Mouse (Mus musculus): Measurements from ENCODE around the gene Gon4l. TPM values are rescaled to one million over a fixed set of nuclear protein-coding genes. Genes with fewer than 3 reads are reported as not detected.
"Not testable (repeated sequence)": the region's sequence is repeated elsewhere in the genome, so short reads cannot be mapped to it uniquely, and the experiment has no call there.

Gene Gon4l
- total RNA-seq (2022) = 10 to 100 TPM; 34.8 to 56.4 (median 40.3) TPM

DNA sequence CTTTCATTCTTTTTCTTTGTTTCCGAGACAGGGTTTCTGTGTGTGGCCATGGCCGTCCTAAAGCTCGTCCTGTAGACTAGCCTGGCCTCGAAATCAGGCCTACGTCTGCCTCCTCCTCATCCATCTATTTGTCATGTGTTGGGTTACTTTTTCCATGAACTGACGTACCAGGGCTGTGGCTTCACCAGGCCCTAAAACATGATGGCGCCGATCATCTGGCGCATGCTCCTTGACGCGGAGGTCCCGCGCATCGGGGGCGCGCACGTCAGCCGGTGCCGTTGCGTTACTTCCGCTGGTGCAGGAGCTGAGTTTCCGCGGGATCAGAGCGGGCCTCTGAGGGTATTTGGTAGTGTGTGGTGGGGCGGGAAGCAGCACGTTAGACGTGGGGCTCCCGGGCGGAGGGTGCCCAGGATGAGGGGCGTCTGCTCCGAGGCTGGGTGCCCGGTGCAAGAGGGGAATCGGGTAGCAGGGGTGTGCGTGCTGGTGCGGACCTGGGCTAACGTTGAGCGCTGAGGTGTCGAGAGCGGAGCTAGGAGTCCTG lies at the start of gene Gon4l:
Gene Gon4l (plus strand): TSS at position 281 of the 541 bp plus-strand sequence.
- DNase-seq = peak; percentile 23

- DNase-seq = not testable (repeated sequence)
Observed at GRCm38 (mm10) chr3:88786323-88786722, 48.7 kb upstream of the Gon4l start.

GRCm38 (mm10) chr3:88786805-88787204 lies 48.2 kb upstream of the Gon4l start:
- DNase-seq = not testable (repeated sequence)

DNA sequence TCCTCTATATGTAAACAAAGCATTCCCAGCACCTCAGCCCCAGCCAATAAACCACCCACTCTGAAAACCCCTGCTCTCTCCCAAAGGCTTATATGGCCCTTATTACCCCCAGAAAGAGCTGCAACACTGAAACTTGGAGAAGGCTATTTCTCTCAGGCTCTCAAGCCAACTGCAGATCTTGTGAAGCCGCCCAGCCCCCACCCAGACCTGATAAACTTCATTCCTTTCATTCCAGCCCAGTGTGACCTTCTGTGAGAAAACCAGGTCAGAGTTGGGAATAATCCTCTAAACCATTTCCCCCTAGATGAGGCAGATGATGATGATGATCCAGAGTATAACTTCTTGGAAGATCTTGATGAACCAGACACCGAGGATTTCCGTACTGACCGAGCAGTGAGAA lies 47.0 kb upstream of the Gon4l start:
- not testable (repeated sequence) for DNase-seq

DNA sequence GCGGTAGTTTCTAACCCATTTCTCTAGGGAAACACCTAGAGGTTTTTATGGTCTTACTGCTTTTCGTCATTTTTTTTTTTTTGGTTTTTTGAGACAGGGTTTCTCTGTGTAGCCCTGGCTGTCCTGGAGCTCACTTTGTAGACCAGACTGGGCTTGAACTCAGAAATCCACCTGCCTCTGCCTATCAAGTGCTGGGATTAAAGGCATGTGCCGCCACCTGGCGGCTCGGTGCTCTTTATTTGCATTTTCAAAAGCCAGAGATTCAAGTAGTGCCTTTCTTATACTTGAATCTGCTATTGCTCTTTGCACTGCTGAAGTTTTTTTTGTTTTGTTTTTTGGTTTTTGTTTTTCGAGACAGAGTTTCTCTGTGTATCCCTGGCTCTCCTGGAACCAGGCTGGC lies 37.5 kb upstream of the Gon4l start:
- not testable (repeated sequence) for DNase-seq

- DNase-seq = no peak
Observed at GRCm38 (mm10) chr3:88803910-88804540, 31.0 kb upstream of the Gon4l start.

DNA sequence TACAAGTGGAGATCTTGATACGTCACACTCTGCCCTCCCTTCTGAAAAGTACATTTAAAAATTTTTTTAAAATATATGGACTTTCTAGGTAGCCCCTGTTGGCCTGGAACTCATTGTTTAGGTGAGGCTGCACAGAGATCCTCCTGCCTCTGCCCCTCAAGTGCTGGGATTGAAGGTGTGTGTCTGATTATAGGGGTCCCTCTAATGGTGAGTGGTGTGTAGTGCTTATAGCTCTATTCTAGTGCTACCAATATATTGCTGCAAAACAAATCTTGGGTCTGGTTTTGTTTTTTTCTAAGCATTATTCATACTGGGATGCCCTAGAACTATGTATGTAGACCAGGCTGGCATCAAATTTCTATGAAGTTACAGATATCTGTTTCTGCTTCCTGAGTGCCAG lies 9.3 kb upstream of the Gon4l start:
- DNase-seq = no peak

- DNase-seq = no peak
Observed at GRCm38 (mm10) chr3:88827231-88827630, 7.8 kb upstream of the Gon4l start.

GRCm38 (mm10) chr3:88831177-88832121 lies 3.6 kb upstream of the Gon4l start:
- peak; percentile 42 for DNase-seq

- peak; percentile 31 for DNase-seq
Observed at GRCm38 (mm10) chr3:88832388-88832787, 2.6 kb upstream of the Gon4l start.

DNA sequence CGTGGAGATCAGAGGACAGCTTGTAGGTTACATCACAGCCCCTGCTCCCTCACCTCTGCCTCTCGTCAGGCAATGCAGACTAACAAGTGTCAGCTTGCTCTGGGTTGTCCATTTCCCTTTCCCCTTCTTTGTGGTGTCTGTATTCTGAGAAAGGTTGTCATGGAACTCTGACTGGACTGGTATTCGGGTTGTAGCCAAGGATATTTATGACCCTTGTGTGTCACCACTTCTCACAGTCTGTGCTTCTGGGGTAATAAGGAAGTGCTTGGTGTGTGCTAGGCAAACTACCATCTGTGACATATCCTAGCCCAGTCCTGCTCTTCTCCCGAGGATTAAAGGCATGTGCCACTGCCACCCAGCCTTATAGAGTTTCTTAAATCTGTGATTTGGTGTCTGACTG lies 14.1 kb downstream of the Gon4l start:
- DNase-seq = no peak

GRCm38 (mm10) chr3:88855837-88856236 lies 20.8 kb downstream of the Gon4l start:
- no peak for DNase-seq

DNA sequence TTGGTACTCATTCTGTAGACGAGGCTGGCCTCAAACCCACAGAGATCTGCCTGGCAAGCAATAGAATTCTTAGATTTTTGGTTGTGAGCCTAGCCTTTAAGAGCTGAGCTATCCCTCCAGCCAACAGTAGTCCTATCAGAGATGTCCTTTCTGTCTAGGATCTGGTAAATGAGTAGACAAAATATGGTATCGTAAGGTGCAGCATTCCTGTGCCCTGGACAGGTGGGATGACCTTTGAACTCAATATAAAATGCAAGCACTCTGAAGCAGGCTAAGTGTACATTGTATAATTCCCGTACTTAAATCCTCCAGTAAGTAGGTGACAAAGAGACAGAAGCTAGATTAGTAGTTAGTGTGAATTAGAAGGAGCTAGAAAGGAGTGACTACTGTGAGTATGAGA lies 27.1 kb downstream of the Gon4l start:
- DNase-seq = no peak

DNA sequence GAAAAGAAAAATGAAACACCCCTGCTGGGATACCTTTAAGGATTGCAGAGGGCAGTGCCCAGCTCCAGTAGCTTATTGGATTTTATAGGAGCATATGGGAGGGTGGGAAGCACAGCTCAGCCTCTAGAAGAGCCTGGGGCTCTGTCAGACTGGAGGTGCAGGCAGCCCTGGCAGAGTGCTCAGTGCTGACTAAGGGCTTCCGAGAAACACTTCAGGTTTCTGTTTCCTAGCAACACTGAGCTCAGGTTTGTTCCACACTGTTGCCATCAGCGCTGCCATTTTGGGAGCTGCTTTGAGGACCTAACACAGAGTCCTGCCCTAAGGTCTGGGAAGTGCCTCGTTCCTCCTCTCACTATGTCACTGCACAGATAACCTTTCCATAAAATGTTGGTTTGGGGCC lies 31.7 kb downstream of the Gon4l start:
- DNase-seq = not testable (repeated sequence)

DNA sequence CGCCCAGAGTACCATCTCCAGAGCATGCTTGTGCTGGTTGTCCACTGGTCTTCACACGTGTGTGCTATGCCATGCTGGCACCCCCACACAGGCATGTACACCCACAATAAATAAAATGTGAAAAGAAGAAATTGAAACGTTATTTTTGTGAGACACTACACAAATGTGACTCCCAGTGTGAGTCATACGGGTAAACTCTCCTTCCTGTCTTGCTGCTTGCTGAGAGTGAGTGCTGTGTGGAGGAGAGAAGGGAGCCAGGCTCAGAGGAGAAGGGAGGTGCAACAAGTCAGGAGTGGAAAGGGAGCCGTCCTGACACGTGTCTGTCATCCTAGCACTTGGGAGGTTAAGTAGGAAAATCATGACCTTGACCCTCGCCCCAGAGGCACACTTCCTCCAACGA lies 32.1 kb downstream of the Gon4l start:
- not testable (repeated sequence) for DNase-seq

- DNase-seq = not testable (repeated sequence)
Observed at GRCm38 (mm10) chr3:88868449-88868848, 33.4 kb downstream of the Gon4l start.

DNA sequence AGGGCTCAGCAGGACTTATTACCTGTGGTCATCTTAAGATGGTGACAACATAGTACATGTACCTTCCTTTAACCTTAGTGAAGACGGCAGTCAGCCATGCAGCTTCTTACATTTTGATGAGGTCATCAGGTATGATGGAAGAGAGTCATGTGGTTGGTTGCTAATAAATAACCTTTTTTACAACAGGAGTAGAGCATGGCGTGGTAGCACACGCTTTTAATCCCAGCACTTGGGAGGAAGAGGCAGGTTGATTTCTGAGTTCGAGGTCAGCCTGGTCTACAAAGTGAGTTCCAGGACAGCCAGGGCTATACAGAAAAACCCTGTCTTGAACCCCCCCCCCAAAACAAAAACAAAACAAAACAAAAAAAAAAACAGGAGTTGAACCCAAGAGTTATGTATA lies 47.5 kb downstream of the Gon4l start:
- not testable (repeated sequence) for DNase-seq

- not testable (repeated sequence) for DNase-seq
Observed at GRCm38 (mm10) chr3:88893011-88893410, 58.0 kb downstream of the Gon4l start.

GRCm38 (mm10) chr3:88904803-88905202 lies 69.8 kb downstream of the Gon4l start:
- no peak for DNase-seq

DNA sequence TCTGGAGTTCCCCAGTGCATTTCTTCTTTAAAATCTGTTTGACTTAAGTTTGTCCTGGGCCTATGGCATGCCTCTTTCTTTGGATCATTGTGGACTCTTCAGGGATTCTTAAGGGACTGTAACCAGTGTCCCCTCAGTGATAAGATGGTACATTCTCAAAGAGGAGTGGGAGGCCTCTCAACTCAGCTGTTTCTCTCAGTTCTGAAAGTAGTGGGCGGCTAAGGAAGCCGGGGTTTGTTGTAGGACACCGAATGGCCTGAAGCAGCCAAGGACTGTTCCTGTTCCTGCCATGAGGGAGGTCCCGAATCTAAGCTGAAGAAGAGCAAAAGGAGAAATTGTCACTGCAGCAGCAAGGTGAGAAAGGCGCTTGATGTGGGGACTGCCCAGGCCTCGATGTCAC lies 70.2 kb downstream of the Gon4l start:
- no peak for DNase-seq

- no peak for DNase-seq
Observed at GRCm38 (mm10) chr3:88905741-88906140, 70.7 kb downstream of the Gon4l start.

DNA sequence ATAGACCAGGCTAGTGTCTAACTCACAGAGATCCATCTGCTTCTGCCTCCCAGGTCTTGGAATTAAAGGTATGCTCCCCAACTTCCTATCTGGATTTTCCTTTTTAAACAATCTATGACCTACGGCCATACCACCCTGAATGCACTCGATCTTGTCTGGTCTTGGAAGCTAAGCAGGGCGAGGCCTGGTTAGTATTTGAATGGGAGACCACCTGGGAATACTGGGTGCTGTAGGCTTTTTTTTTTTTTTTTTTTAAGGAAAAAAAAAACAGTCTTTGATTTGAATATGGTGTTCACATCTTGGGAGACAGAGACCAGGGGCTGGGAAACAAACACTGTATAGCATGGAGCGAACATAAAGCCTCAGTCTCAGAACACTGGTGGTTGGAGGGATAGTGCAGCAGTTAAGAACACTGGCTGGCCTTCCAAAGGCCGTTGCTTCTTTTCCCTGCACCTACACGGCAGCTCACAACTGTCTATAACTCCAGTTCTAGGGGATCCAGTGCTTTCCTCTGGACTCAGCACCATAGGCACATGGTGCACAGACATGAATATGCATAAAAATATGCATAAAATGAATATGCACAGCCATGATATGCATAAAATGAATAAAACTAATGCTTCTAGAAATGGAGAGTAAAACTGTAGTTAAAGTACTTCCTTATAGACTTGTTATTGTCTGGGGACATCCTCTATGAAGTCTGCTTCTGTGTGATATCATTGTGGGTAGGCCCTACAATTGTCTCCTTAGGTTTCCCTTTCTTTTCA lies 71.5 kb downstream of the Gon4l start:
- no peak for DNase-seq

- no peak for DNase-seq
Observed at GRCm38 (mm10) chr3:88912585-88912984, 77.6 kb downstream of the Gon4l start.

Data from adrenal gland, adult 8-10 months (tissue).